Mouse (Mus musculus) forebrain, embryonic 14.5 days (tissue): Measurements from ENCODE around the gene Osbpl9. TPM values are rescaled to one million over a fixed set of nuclear protein-coding genes. Genes with fewer than 3 reads are reported as not detected.

Source experiments
- ATAC-seq: fragments of 200-750 bp; cut with Nextera tagmentation; 2 replicates; pipeline ENCODE4 v1.8.0; 2017; ENCODE audit warnings: mild to moderate bottlenecking, moderate library complexity
- DNase-seq: peaks from one replicate; pipeline ENCODE4 v3.0.0-alpha.2; 2015; ENCODE audit warnings: low spot score
- H3K27ac ChIP-seq: fragments of 300-500 bp; sonication (generic); 2 replicates; pipeline ENCODE4 v1.5.1; 2014; ENCODE audit warnings: low read depth, mild to moderate bottlenecking, control low read depth, low read length, moderate library complexity
- H3K27me3 ChIP-seq: fragments of 300-500 bp; sonication (generic); replicated peaks from 2 replicates; pipeline ENCODE4 v1.6.1; 2014; ENCODE audit warnings: low read length, control low read depth, mixed read lengths; ENCODE audit not compliant: control insufficient read depth, insufficient read depth
- H3K36me3 ChIP-seq: fragments of 300-500 bp; sonication (generic); 2 replicates; pipeline ENCODE4 v1.6.1; 2014; ENCODE audit warnings: low read length, control low read depth; ENCODE audit not compliant: control insufficient read depth, insufficient read depth
- H3K4me1 ChIP-seq: fragments of 300-500 bp; sonication (generic); 2 replicates; pipeline ENCODE4 v1.6.1; 2014; ENCODE audit warnings: antibody characterized with exemption, low read length, control low read depth; ENCODE audit not compliant: control insufficient read depth, insufficient read depth
- H3K4me2 ChIP-seq: fragments of 300-500 bp; sonication (generic); 2 replicates; pipeline ENCODE4 v1.6.1; 2014; ENCODE audit warnings: mild to moderate bottlenecking, control low read depth, low read length
- H3K4me3 ChIP-seq: fragments of 300-500 bp; sonication (generic); 2 replicates; pipeline ENCODE4 v1.5.1; 2014; ENCODE audit warnings: low read depth, low read length, control low read depth
- H3K9ac ChIP-seq: fragments of 300-500 bp; sonication (generic); 2 replicates; pipeline ENCODE4 v1.6.1; 2014; ENCODE audit warnings: mild to moderate bottlenecking, low read length, control low read depth, moderate library complexity
- H3K9me3 ChIP-seq: fragments of 300-500 bp; sonication (generic); replicated peaks from 2 replicates; pipeline ENCODE4 v1.6.1; 2016; ENCODE audit warnings: low read length, control low read depth, mixed read lengths; ENCODE audit not compliant: control insufficient read depth
- WGBS: fragments of 180-500 bp; shearing (Covaris S2); extraction: QIAGEN DNeasy Blood & Tissue Kit; methylation state at CpG from one replicate; pipeline ENCODE4 v1.1.7; 2014; 5-methylcytosine and 5-hydroxymethylcytosine counted together
- polyA plus RNA-seq: library from polyadenylated mRNA; unstranded; fragments of >200 nt; fragmentation: Nextera tagmentation; extraction: Ambion mirVana; gene quantifications from 2 replicates; pipeline ENCODE4 v1.2.1, GENCODE M21; 2014

Osbpl9 gene
- polyA plus RNA-seq, 1 experiment from 2014 or later, result 75.3 TPM

- no peaks in the 10 kb centered on the region for H3K36me3 ChIP-seq
- no peaks in the 10 kb centered on the region for H3K27me3 ChIP-seq
- DNase-seq (no peak), ATAC-seq (0 out of 2 replicates have a peak, but pooled peaks have one; percentile 8)
- H3K4me3 ChIP-seq, result peak overlapping the region; percentile 32
- H3K9me3 ChIP-seq, result no peaks in the 10 kb centered on the region
- H3K9ac ChIP-seq, result peak overlapping the region; percentile 53
- WGBS, result 4% methylated on average over 6 of the region's 6 CpGs
- peak overlapping the region; percentile 70 for H3K4me2 ChIP-seq
- H3K27ac ChIP-seq, result 0 out of 2 replicates have a peak overlapping the region, but pooled peaks have one; percentile 14
- H3K4me1 ChIP-seq, result peaks cover 9% of the 10 kb centered on the region; the same call in 1 of the 2 replicates
These were observed 83.8 kb downstream of the Osbpl9 start for GRCm38 (mm10) chr4:109118327-109118659.

GRCm38 (mm10) chr4:109117596-109118326 is 84.3 kb downstream of the Osbpl9 start:
- Histone ChIP-seq H3K27me3 (no peaks in the 10 kb centered on the region), H3K4me2 (peak overlapping the region; percentile 70), H3K9me3 (no peaks in the 10 kb centered on the region), H3K4me3 (peak overlapping the region; percentile 32), H3K36me3 (no peaks in the 10 kb centered on the region), H3K9ac (peak overlapping the region; percentile 53), H3K4me1 (peaks cover 9% of the 10 kb centered on the region; the same call in 1 of the 2 replicates), H3K27ac (peak overlapping the region; percentile 14; the same call in 1 of the 2 replicates)
- DNase-seq (peak; percentile 87), ATAC-seq (peak; percentile 98)
- under 1% methylated on average over 35 of the region's 46 CpGs for WGBS

- Histone ChIP-seq H3K9ac (no peak overlapping the region), H3K36me3 (no peaks in the 10 kb centered on the region), H3K27ac (no peak overlapping the region), H3K4me1 (peaks cover 9% of the 10 kb centered on the region; the same call in 1 of the 2 replicates), H3K4me2 (peak overlapping the region; percentile 70), H3K9me3 (no peaks in the 10 kb centered on the region), H3K4me3 (no peak overlapping the region), H3K27me3 (no peaks in the 10 kb centered on the region)
- DNase-seq (no peak), ATAC-seq (no peak)
- WGBS, result 57% methylated on average over 6 of the region's 6 CpGs
These were observed 85.1 kb downstream of the Osbpl9 start for GRCm38 (mm10) chr4:109116938-109117337.

GRCm38 (mm10) chr4:109116494-109116893 is 85.6 kb downstream of the Osbpl9 start:
- WGBS, result 82% methylated on average over 3 of the region's 3 CpGs
- Histone ChIP-seq H3K36me3 (no peaks in the 10 kb centered on the region), H3K9me3 (no peaks in the 10 kb centered on the region), H3K4me1 (peaks cover 9% of the 10 kb centered on the region; the same call in 1 of the 2 replicates), H3K27me3 (no peaks in the 10 kb centered on the region), H3K4me2 (no peak overlapping the region), H3K9ac (no peak overlapping the region), H3K4me3 (no peak overlapping the region), H3K27ac (no peak overlapping the region)
- ATAC-seq, result no peak
- no peak for DNase-seq

GRCm38 (mm10) chr4:109115742-109116141 is 86.3 kb downstream of the Osbpl9 start:
- no peak overlapping the region for H3K4me3 ChIP-seq
- H3K9me3 ChIP-seq, result no peaks in the 10 kb centered on the region
- no peaks in the 10 kb centered on the region for H3K36me3 ChIP-seq
- no peak overlapping the region for H3K4me2 ChIP-seq
- H3K27ac ChIP-seq, result no peak overlapping the region
- peaks cover 9% of the 10 kb centered on the region; the same call in 1 of the 2 replicates for H3K4me1 ChIP-seq
- DNase-seq (no peak), ATAC-seq (no peak)
- no peaks in the 10 kb centered on the region for H3K27me3 ChIP-seq
- WGBS, result 60% methylated on average over 1 of the region's 1 CpGs
- no peak overlapping the region for H3K9ac ChIP-seq

- H3K4me1 ChIP-seq, result peaks cover 9% of the 10 kb centered on the region; the same call in 1 of the 2 replicates
- no peaks in the 10 kb centered on the region for H3K9me3 ChIP-seq
- no peak for DNase-seq
- no peaks in the 10 kb centered on the region for H3K36me3 ChIP-seq
- ATAC-seq, result no peak
- 100% methylated on average over 1 of the region's 1 CpGs for WGBS
- H3K4me2 ChIP-seq, result no peak overlapping the region
- no peak overlapping the region for H3K27ac ChIP-seq
- no peaks in the 10 kb centered on the region for H3K27me3 ChIP-seq
- H3K9ac ChIP-seq, result no peak overlapping the region
- no peak overlapping the region for H3K4me3 ChIP-seq
These were observed 87.8 kb downstream of the Osbpl9 start for GRCm38 (mm10) chr4:109114308-109114707.

GRCm38 (mm10) chr4:109112915-109113505 is 89.1 kb downstream of the Osbpl9 start:
- no peaks in the 10 kb centered on the region for H3K27me3 ChIP-seq
- H3K9ac ChIP-seq, result no peak overlapping the region
- H3K4me1 ChIP-seq, result peaks cover 4% of the 10 kb centered on the region; the same call in 1 of the 2 replicates
- H3K36me3 ChIP-seq, result no peaks in the 10 kb centered on the region
- ATAC-seq, result no peak
- no peak overlapping the region for H3K4me3 ChIP-seq
- DNase-seq, result no peak
- no peaks in the 10 kb centered on the region for H3K9me3 ChIP-seq
- no peak overlapping the region for H3K27ac ChIP-seq
- WGBS, result 29% methylated on average over 7 of the region's 7 CpGs
- H3K4me2 ChIP-seq, result no peak overlapping the region

- DNase-seq (no peak), ATAC-seq (no peak)
- no peak overlapping the region for H3K4me2 ChIP-seq
- H3K4me1 ChIP-seq, result no peaks in the 10 kb centered on the region
- no peaks in the 10 kb centered on the region for H3K27me3 ChIP-seq
- no peaks in the 10 kb centered on the region for H3K9me3 ChIP-seq
- WGBS, result 83% methylated on average over 2 of the region's 2 CpGs
- no peak overlapping the region for H3K4me3 ChIP-seq
- no peak overlapping the region for H3K27ac ChIP-seq
- H3K9ac ChIP-seq, result no peak overlapping the region
- no peaks in the 10 kb centered on the region for H3K36me3 ChIP-seq
These were observed 91.1 kb downstream of the Osbpl9 start for GRCm38 (mm10) chr4:109110978-109111377.

- no peak for ATAC-seq
- DNase-seq, result no peak
These were observed 92.4 kb downstream of the Osbpl9 start for GRCm38 (mm10) chr4:109109686-109110085.

More at GRCm38 (mm10) chr4:109109686-109110085, 92.4 kb downstream of the Osbpl9 start:
- no peak overlapping the region for H3K9ac ChIP-seq
- H3K4me2 ChIP-seq, result no peak overlapping the region
- no peaks in the 10 kb centered on the region for H3K27me3 ChIP-seq
- no peaks in the 10 kb centered on the region for H3K4me1 ChIP-seq
- no peak overlapping the region for H3K27ac ChIP-seq
- H3K9me3 ChIP-seq, result no peaks in the 10 kb centered on the region
- WGBS, result 91% methylated on average over 10 of the region's 10 CpGs
- no peak overlapping the region for H3K4me3 ChIP-seq
- H3K36me3 ChIP-seq, result no peaks in the 10 kb centered on the region
